Mouse (Mus musculus): ENCODE results near the gene Tacr2. TPM values are rescaled to one million over a fixed set of nuclear protein-coding genes. Genes with fewer than 3 reads are reported as not detected.

Gene Tacr2
- polyA plus RNA-seq, 1 experiment from 2014 or later = not detected

DNA sequence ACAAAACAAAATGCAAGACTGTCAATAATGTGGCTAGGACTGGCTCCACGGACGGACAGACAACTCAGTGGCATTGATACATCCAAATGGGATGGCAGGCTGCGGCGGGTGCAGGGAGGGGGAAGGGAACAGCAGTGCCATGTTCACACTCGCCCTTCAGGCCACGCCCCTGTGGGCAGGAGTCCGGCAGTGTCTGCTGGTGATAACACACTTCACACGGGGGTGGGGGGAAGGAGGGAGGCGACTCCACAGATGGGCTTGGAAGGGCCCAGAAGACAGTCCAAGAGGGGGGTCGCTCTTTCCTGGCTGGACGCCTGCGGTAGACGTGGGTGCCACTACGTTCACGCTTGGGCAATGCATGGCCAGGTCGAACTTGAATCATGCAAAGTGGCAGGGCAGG, 17.0 kb downstream of the Tacr2 start:
- Histone ChIP-seq H3K9me3 (replicated peaks; ENCODE audit: control insufficient read depth, low read length) (no peaks in the 10 kb centered on the region), H3K4me2 (ENCODE audit: low read depth, low read length) (no peak overlapping the region), H3K4me1 (ENCODE audit: control insufficient read depth, insufficient read depth, low read length) (no peaks in the 10 kb centered on the region), H3K27ac (replicated peaks; ENCODE audit: low read depth, low read length) (no peak overlapping the region), H3K27me3 (ENCODE audit: control insufficient read depth, insufficient read depth, low read length) (no peaks in the 10 kb centered on the region), H3K36me3 (replicated peaks; ENCODE audit: control insufficient read depth, insufficient read depth, low read depth, low read length) (no peaks in the 10 kb centered on the region), H3K9ac (replicated peaks; ENCODE audit: low read length) (no peak overlapping the region), H3K4me3 (ENCODE audit: low read depth, low read length) (no peak overlapping the region)
- WGBS = 73% methylated on average over 16 of the region's 16 CpGs
- DNase-seq (ENCODE audit: low spot score) = no peak
- ATAC-seq (replicated peaks; ENCODE audit: insufficient number of reproducible peaks, low FRiP score, low TSS enrichment, low read depth) = no peak

DNA sequence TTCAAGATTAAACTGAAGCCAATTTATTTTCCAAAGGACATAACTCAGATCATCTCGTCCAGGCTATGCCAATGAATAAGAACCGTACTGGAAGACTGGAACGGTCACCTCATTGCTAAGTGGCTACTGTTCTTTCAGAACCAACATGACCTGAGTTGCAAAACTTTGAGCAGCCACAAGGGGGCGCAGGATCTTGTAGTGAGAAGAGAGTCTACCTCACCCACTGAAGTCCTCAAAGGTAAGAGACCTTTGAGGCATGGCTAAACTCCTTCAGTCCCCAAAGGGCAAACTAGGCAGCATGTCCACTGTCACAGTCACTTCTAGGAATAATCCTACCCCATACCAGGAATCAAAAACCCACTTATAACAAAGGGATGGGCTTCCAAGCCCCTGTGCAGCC, 23.0 kb downstream of the Tacr2 start:
- no peak overlapping the region for H3K4me3 ChIP-seq (ENCODE audit: low read depth, low read length)
- no peak for ATAC-seq (replicated peaks; ENCODE audit: insufficient number of reproducible peaks, low FRiP score, low TSS enrichment, low read depth)
- H3K36me3 ChIP-seq (replicated peaks; ENCODE audit: control insufficient read depth, insufficient read depth, low read depth, low read length) = no peaks in the 10 kb centered on the region
- peak; percentile 90 for DNase-seq (ENCODE audit: low spot score)
- 39% methylated on average over 4 of the region's 4 CpGs for WGBS
- H3K27ac ChIP-seq (replicated peaks; ENCODE audit: low read depth, low read length) = no peak overlapping the region
- H3K4me2 ChIP-seq (ENCODE audit: low read depth, low read length) = no peak overlapping the region
- no peaks in the 10 kb centered on the region for H3K4me1 ChIP-seq (ENCODE audit: control insufficient read depth, insufficient read depth, low read length)
- H3K27me3 ChIP-seq (ENCODE audit: control insufficient read depth, insufficient read depth, low read length) = no peaks in the 10 kb centered on the region
- H3K9me3 ChIP-seq (replicated peaks; ENCODE audit: control insufficient read depth, low read length) = no peaks in the 10 kb centered on the region
- H3K9ac ChIP-seq (replicated peaks; ENCODE audit: low read length) = no peak overlapping the region

DNA sequence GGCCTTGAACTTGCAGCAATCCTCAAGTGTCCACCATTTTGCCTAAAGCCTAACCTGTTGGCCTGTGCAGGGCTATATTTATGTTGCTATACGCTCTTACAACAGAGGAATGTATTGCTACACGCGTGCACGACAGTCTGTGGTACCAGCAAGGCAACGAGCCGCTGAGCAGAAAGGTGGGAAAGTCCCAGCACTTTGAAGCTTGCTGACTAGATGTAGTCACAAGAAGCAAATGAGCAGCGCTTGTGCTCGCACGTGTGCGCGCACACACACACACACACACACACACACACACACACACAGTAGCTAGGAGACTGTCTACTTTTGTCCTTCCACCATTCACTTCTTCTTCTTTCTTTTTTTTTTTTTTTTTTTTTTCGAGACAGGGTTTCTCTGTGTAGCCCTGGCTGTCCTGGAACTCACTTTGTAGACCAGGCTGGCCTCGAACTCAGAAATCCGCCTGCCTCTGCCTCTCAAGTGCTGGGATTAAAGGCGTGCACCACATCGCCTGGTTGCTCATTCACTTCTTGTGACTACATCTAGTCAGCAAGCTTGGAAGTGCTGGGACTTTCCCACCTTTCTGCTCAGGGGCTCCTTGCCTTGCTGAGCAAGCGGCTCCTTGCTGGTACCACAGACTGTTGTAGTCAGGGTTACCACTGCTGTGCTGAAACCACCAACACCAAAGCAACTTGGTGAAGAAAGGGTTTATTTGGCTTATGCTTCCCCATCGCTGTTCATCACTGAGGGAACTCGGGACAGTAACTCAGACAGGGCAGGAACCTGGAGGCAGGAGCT, 25.5 kb downstream of the Tacr2 start:
- Histone ChIP-seq H3K9ac (replicated peaks; ENCODE audit: low read length) (no peak overlapping the region), H3K27ac (replicated peaks; ENCODE audit: low read depth, low read length) (no peak overlapping the region), H3K9me3 (replicated peaks; ENCODE audit: control insufficient read depth, low read length) (no peaks in the 10 kb centered on the region), H3K36me3 (replicated peaks; ENCODE audit: control insufficient read depth, insufficient read depth, low read depth, low read length) (no peaks in the 10 kb centered on the region), H3K4me1 (ENCODE audit: control insufficient read depth, insufficient read depth, low read length) (no peaks in the 10 kb centered on the region), H3K4me3 (ENCODE audit: low read depth, low read length) (no peak overlapping the region), H3K4me2 (ENCODE audit: low read depth, low read length) (no peak overlapping the region), H3K27me3 (ENCODE audit: control insufficient read depth, insufficient read depth, low read length) (no peaks in the 10 kb centered on the region)
- WGBS = 95% methylated on average over 16 of the region's 19 CpGs
- ATAC-seq (replicated peaks; ENCODE audit: insufficient number of reproducible peaks, low FRiP score, low TSS enrichment, low read depth) (no peak), DNase-seq (ENCODE audit: low spot score) (no peak)

DNA sequence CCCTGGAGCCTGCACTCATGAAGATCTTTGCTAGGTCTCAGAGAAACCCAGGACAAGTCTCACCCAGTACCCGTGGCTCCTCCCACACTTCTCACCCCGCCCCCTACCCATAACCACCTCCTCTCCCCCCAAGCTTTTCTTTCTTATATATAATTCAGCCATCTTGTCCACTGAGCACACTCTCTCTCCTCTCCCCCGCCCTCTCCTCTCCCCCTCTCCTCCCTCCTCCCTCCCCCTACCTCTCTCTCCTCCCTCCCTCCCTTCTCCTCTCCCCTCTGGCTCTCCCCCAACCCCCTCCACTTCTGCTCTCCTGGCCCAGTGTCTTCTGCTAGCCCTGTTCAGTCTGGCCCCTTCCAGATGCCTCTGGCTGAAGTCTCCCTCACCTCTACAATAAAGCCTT, 26.8 kb downstream of the Tacr2 start:
- ATAC-seq (replicated peaks; ENCODE audit: insufficient number of reproducible peaks, low FRiP score, low TSS enrichment, low read depth) (no peak), DNase-seq (ENCODE audit: low spot score) (no peak)
- Histone ChIP-seq H3K27ac (replicated peaks; ENCODE audit: low read depth, low read length) (no peak overlapping the region), H3K4me3 (ENCODE audit: low read depth, low read length) (no peak overlapping the region), H3K27me3 (ENCODE audit: control insufficient read depth, insufficient read depth, low read length) (no peaks in the 10 kb centered on the region), H3K4me2 (ENCODE audit: low read depth, low read length) (no peak overlapping the region), H3K4me1 (ENCODE audit: control insufficient read depth, insufficient read depth, low read length) (no peaks in the 10 kb centered on the region), H3K9ac (replicated peaks; ENCODE audit: low read length) (no peak overlapping the region), H3K36me3 (replicated peaks; ENCODE audit: control insufficient read depth, insufficient read depth, low read depth, low read length) (no peaks in the 10 kb centered on the region), H3K9me3 (replicated peaks; ENCODE audit: control insufficient read depth, low read length) (no peaks in the 10 kb centered on the region)
- 63% methylated on average over 3 of the region's 3 CpGs for WGBS

DNA sequence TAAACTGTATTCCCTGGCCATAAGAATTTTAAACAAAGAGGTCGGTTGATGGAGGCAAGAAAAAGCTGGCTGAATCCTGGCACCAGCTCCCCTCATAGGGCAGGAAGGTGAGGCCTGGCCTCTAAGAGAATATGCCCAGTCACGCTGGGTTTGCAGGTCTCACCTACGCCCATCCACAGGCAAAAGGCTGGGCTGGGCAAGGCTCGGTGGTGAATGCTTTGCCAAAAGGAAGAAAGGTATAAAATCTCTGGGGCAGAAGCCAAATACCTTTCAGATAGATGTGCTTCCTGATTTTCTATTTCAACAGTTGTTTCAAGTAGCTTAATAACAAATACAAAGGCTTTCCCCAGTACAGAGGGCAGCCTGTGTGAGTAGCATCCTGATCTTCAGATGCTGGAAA, 27.4 kb downstream of the Tacr2 start:
- H3K36me3 ChIP-seq (replicated peaks; ENCODE audit: control insufficient read depth, insufficient read depth, low read depth, low read length) = no peaks in the 10 kb centered on the region; the same call in 1 of the 2 replicates
- H3K9ac ChIP-seq (replicated peaks; ENCODE audit: low read length) = no peak overlapping the region
- no peaks in the 10 kb centered on the region for H3K4me1 ChIP-seq (ENCODE audit: control insufficient read depth, insufficient read depth, low read length)
- 80% methylated on average over 4 of the region's 4 CpGs for WGBS
- H3K9me3 ChIP-seq (replicated peaks; ENCODE audit: control insufficient read depth, low read length) = no peaks in the 10 kb centered on the region
- no peak overlapping the region for H3K27ac ChIP-seq (replicated peaks; ENCODE audit: low read depth, low read length)
- H3K4me2 ChIP-seq (ENCODE audit: low read depth, low read length) = no peak overlapping the region
- no peak for DNase-seq (ENCODE audit: low spot score)
- no peaks in the 10 kb centered on the region for H3K27me3 ChIP-seq (ENCODE audit: control insufficient read depth, insufficient read depth, low read length)
- no peak overlapping the region for H3K4me3 ChIP-seq (ENCODE audit: low read depth, low read length)
- no peak for ATAC-seq (replicated peaks; ENCODE audit: insufficient number of reproducible peaks, low FRiP score, low TSS enrichment, low read depth)

DNA sequence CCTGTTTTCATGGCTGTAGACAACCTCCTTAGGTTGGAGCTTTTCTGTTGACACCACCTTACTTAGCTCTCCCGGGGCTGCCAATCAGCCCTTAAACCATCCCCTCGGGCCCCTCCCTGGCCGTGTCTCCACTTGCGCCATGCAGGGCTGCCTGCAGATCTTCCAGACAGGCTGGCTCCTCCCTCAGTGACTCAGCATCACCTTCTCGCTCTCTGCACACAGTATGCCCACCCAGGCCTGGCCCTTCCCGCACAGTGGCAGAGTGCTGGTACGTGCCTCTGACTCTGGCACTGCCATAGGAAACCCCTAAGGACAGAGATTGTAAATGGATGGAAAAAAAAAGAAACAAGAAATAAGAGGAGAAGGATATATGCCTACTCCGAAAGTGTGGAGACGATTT, 30.5 kb downstream of the Tacr2 start:
- Histone ChIP-seq H3K4me3 (ENCODE audit: low read depth, low read length) (no peak overlapping the region), H3K9ac (replicated peaks; ENCODE audit: low read length) (no peak overlapping the region), H3K9me3 (replicated peaks; ENCODE audit: control insufficient read depth, low read length) (no peaks in the 10 kb centered on the region), H3K27ac (replicated peaks; ENCODE audit: low read depth, low read length) (no peak overlapping the region), H3K27me3 (ENCODE audit: control insufficient read depth, insufficient read depth, low read length) (no peaks in the 10 kb centered on the region), H3K36me3 (replicated peaks; ENCODE audit: control insufficient read depth, insufficient read depth, low read depth, low read length) (no peaks in the 10 kb centered on the region; the same call in 1 of the 2 replicates), H3K4me1 (ENCODE audit: control insufficient read depth, insufficient read depth, low read length) (no peaks in the 10 kb centered on the region), H3K4me2 (ENCODE audit: low read depth, low read length) (no peak overlapping the region)
- DNase-seq (ENCODE audit: low spot score) (no peak), ATAC-seq (replicated peaks; ENCODE audit: insufficient number of reproducible peaks, low FRiP score, low TSS enrichment, low read depth) (no peak)
- 41% methylated on average over 9 of the region's 9 CpGs for WGBS

DNA sequence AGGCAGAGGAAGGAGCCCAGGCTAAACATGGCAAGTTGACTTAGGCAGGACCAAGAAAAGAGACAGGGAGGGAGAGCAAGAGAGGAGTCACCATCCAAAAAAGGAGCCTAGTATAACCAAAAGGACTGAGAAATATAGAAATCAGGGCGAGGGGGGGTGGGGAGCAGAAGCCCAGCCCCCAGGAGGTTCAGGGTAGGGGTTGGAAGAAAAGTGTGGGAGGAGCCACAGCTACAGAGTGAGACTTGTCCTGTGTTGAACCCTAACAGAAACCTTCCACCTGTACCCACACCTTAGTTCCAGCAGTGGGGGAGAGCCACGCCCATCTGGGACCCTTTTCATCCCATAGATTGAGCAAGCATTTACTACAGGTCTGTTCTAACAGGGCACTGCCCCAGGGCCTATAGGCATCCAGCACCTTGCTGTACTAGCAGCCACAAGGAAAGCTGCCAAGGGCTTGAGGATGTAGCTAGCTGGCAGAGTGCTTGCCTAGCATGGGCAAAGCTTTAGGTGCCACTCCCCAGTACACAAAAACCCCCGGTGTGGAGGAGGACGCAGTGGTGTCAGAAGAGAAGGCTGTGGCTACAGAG, 31.1 kb downstream of the Tacr2 start:
- Histone ChIP-seq H3K9me3 (replicated peaks; ENCODE audit: control insufficient read depth, low read length) (no peaks in the 10 kb centered on the region), H3K9ac (replicated peaks; ENCODE audit: low read length) (no peak overlapping the region), H3K27ac (replicated peaks; ENCODE audit: low read depth, low read length) (no peak overlapping the region), H3K36me3 (replicated peaks; ENCODE audit: control insufficient read depth, insufficient read depth, low read depth, low read length) (no peaks in the 10 kb centered on the region; the same call in 1 of the 2 replicates), H3K27me3 (ENCODE audit: control insufficient read depth, insufficient read depth, low read length) (no peaks in the 10 kb centered on the region), H3K4me2 (ENCODE audit: low read depth, low read length) (no peak overlapping the region), H3K4me1 (ENCODE audit: control insufficient read depth, insufficient read depth, low read length) (no peaks in the 10 kb centered on the region), H3K4me3 (ENCODE audit: low read depth, low read length) (no peak overlapping the region)
- WGBS = 75% methylated on average over 4 of the region's 4 CpGs
- ATAC-seq (replicated peaks; ENCODE audit: insufficient number of reproducible peaks, low FRiP score, low TSS enrichment, low read depth) (no peak), DNase-seq (ENCODE audit: low spot score) (no peak)

DNA sequence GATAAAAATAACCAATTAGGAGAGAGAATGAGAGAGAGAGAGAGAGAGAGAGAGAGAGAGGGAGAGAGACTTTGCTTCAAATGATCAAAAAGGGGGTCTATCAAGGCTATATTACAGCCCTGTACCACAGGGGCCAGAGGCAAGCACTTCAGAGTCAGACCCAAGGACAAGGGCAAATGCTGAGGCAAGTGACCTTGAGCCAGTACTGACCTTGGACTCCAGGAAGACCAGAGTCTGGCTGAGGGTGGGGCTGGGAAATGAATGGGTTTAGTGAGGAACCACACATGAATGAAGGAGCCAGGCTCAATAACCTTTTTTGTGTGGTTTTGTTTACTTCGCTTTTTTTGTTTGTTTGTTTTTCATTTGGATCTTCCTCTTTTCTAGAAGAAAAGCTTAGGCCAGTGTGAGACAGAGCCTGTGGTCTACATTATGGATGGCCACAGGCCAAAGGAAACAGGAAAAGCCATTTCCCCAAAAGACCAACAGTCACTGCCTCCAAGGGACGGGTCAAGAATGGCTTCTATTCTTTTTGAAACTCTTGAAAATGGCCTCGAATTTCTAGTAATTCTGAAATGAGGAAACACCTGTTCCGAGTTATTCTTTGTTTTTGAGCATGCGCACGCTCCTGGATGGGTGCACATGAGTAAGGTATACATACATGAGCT, 35.4 kb downstream of the Tacr2 start:
- no peak overlapping the region for H3K4me3 ChIP-seq (ENCODE audit: low read depth, low read length)
- H3K36me3 ChIP-seq (replicated peaks; ENCODE audit: control insufficient read depth, insufficient read depth, low read depth, low read length) = no peaks in the 10 kb centered on the region; the same call in 1 of the 2 replicates
- ATAC-seq (replicated peaks; ENCODE audit: insufficient number of reproducible peaks, low FRiP score, low TSS enrichment, low read depth) = no peak
- no peak for DNase-seq (ENCODE audit: low spot score)
- H3K9me3 ChIP-seq (replicated peaks; ENCODE audit: control insufficient read depth, low read length) = no peaks in the 10 kb centered on the region
- no peaks in the 10 kb centered on the region for H3K27me3 ChIP-seq (ENCODE audit: control insufficient read depth, insufficient read depth, low read length)
- H3K4me1 ChIP-seq (ENCODE audit: control insufficient read depth, insufficient read depth, low read length) = no peaks in the 10 kb centered on the region
- no peak overlapping the region for H3K4me2 ChIP-seq (ENCODE audit: low read depth, low read length)
- WGBS = 72% methylated on average over 6 of the region's 6 CpGs
- H3K9ac ChIP-seq (replicated peaks; ENCODE audit: low read length) = no peak overlapping the region
- no peak overlapping the region for H3K27ac ChIP-seq (replicated peaks; ENCODE audit: low read depth, low read length)

All from embryonic facial prominence, embryonic 11.5 days (tissue).